Mouse (Mus musculus): ENCODE results near the gene Ndrg3. TPM values are rescaled to one million over a fixed set of nuclear protein-coding genes. Genes with fewer than 3 reads are reported as not detected.

Ndrg3 gene
- polyA plus RNA-seq, 1 experiment from 2014 or later: 41.9 TPM

GRCm38 (mm10) chr2:157007234-157007596, 15.4 kb upstream of the Ndrg3 start:
- Histone ChIP-seq H3K4me2 (ENCODE audit: low read depth, low read length) (peak overlapping the region; percentile 93), H3K9ac (ENCODE audit: low read length) (peak overlapping the region; percentile 88), H3K9me3 (replicated peaks; ENCODE audit: control insufficient read depth, low read length) (no peaks in the 10 kb centered on the region), H3K4me3 (replicated peaks; ENCODE audit: low read length) (peak overlapping the region; percentile 80), H3K36me3 (ENCODE audit: control insufficient read depth, insufficient read depth, low read length) (no peaks in the 10 kb centered on the region; the same call in 1 of the 2 replicates), H3K27me3 (ENCODE audit: control insufficient read depth, insufficient read depth, low read length) (no peaks in the 10 kb centered on the region), H3K4me1 (ENCODE audit: control insufficient read depth, insufficient read depth, low read length) (peaks cover 16% of the 10 kb centered on the region), H3K27ac (ENCODE audit: low read length) (peak overlapping the region; percentile 88)
- peak; percentile 30; the same call in 1 of the 2 replicates for ATAC-seq (ENCODE audit: insufficient read depth, low FRiP score)
- 26% methylated on average over 5 of the region's 5 CpGs for WGBS

- peaks cover 16% of the 10 kb centered on the region for H3K4me1 ChIP-seq (ENCODE audit: control insufficient read depth, insufficient read depth, low read length)
- peak; percentile 85 for ATAC-seq (ENCODE audit: insufficient read depth, low FRiP score)
- WGBS: under 1% methylated on average over 56 of the region's 56 CpGs
These were observed 14.8 kb upstream of the Ndrg3 start, which contains the start of gene Dsn1 for GRCm38 (mm10) chr2:157006511-157007233. Gene Dsn1, minus strand, starts transcription at chr2:157007154.

GRCm38 (mm10) chr2:157002321-157002720, 10.5 kb upstream of the Ndrg3 start:
- Histone ChIP-seq H3K27me3 (ENCODE audit: control insufficient read depth, insufficient read depth, low read length) (no peaks in the 10 kb centered on the region), H3K36me3 (ENCODE audit: control insufficient read depth, insufficient read depth, low read length) (no peaks in the 10 kb centered on the region; the same call in 1 of the 2 replicates), H3K9ac (ENCODE audit: low read length) (no peak overlapping the region), H3K4me3 (replicated peaks; ENCODE audit: low read length) (no peak overlapping the region), H3K9me3 (replicated peaks; ENCODE audit: control insufficient read depth, low read length) (no peaks in the 10 kb centered on the region), H3K4me1 (ENCODE audit: control insufficient read depth, insufficient read depth, low read length) (peaks cover 12% of the 10 kb centered on the region), H3K27ac (ENCODE audit: low read length) (no peak overlapping the region), H3K4me2 (ENCODE audit: low read depth, low read length) (no peak overlapping the region)
- ATAC-seq (ENCODE audit: insufficient read depth, low FRiP score): no peak
- WGBS: 87% methylated on average over 4 of the region's 4 CpGs

More at GRCm38 (mm10) chr2:157006511-157007233, 14.8 kb upstream of the Ndrg3 start, which contains the start of gene Dsn1:
- Histone ChIP-seq H3K4me2 (ENCODE audit: low read depth, low read length) (peak within 1 kb of the TSS; percentile 93), H3K9me3 (replicated peaks; ENCODE audit: control insufficient read depth, low read length) (no peaks in the 10 kb centered on the region), H3K9ac (ENCODE audit: low read length) (peak within 1 kb of the TSS; percentile 88), H3K27me3 (ENCODE audit: control insufficient read depth, insufficient read depth, low read length) (no peaks in the 10 kb centered on the region), H3K36me3 (ENCODE audit: control insufficient read depth, insufficient read depth, low read length) (no peaks in the 10 kb centered on the region; the same call in 1 of the 2 replicates), H3K27ac (ENCODE audit: low read length) (peak within 1 kb of the TSS; percentile 88), H3K4me3 (replicated peaks; ENCODE audit: low read length) (peak within 1 kb of the TSS; percentile 80)

GRCm38 (mm10) chr2:156998263-156998662, 6.4 kb upstream of the Ndrg3 start:
- H3K36me3 ChIP-seq (ENCODE audit: control insufficient read depth, insufficient read depth, low read length): no peaks in the 10 kb centered on the region
- H3K9me3 ChIP-seq (replicated peaks; ENCODE audit: control insufficient read depth, low read length): no peaks in the 10 kb centered on the region
- WGBS: 84% methylated on average over 5 of the region's 5 CpGs
- H3K4me2 ChIP-seq (ENCODE audit: low read depth, low read length): no peak overlapping the region
- H3K27ac ChIP-seq (ENCODE audit: low read length): no peak overlapping the region
- H3K4me3 ChIP-seq (replicated peaks; ENCODE audit: low read length): no peak overlapping the region
- H3K9ac ChIP-seq (ENCODE audit: low read length): no peak overlapping the region
- ATAC-seq (ENCODE audit: insufficient read depth, low FRiP score): no peak
- H3K27me3 ChIP-seq (ENCODE audit: control insufficient read depth, insufficient read depth, low read length): no peaks in the 10 kb centered on the region
- H3K4me1 ChIP-seq (ENCODE audit: control insufficient read depth, insufficient read depth, low read length): no peaks in the 10 kb centered on the region

- no peak overlapping the region for H3K4me3 ChIP-seq (replicated peaks; ENCODE audit: low read length)
- no peaks in the 10 kb centered on the region for H3K27me3 ChIP-seq (ENCODE audit: control insufficient read depth, insufficient read depth, low read length)
- H3K9me3 ChIP-seq (replicated peaks; ENCODE audit: control insufficient read depth, low read length): no peaks in the 10 kb centered on the region
- 51% methylated on average over 6 of the region's 6 CpGs for WGBS
- H3K36me3 ChIP-seq (ENCODE audit: control insufficient read depth, insufficient read depth, low read length): no peaks in the 10 kb centered on the region
- no peak overlapping the region for H3K9ac ChIP-seq (ENCODE audit: low read length)
- no peaks in the 10 kb centered on the region for H3K4me1 ChIP-seq (ENCODE audit: control insufficient read depth, insufficient read depth, low read length)
- no peak overlapping the region for H3K27ac ChIP-seq (ENCODE audit: low read length)
- ATAC-seq (ENCODE audit: insufficient read depth, low FRiP score): no peak
- no peak overlapping the region for H3K4me2 ChIP-seq (ENCODE audit: low read depth, low read length)
These were observed 4.7 kb upstream of the Ndrg3 start for GRCm38 (mm10) chr2:156996576-156996975.

- Histone ChIP-seq H3K4me1 (ENCODE audit: control insufficient read depth, insufficient read depth, low read length) (peaks cover 19% of the 10 kb centered on the region), H3K9ac (ENCODE audit: low read length) (peak overlapping the region; percentile 89), H3K36me3 (ENCODE audit: control insufficient read depth, insufficient read depth, low read length) (no peaks in the 10 kb centered on the region), H3K27me3 (ENCODE audit: control insufficient read depth, insufficient read depth, low read length) (no peaks in the 10 kb centered on the region), H3K9me3 (replicated peaks; ENCODE audit: control insufficient read depth, low read length) (no peaks in the 10 kb centered on the region), H3K4me2 (ENCODE audit: low read depth, low read length) (peak overlapping the region; percentile 99), H3K4me3 (replicated peaks; ENCODE audit: low read length) (peak overlapping the region; percentile 80), H3K27ac (ENCODE audit: low read length) (no peak overlapping the region)
- WGBS: 6% methylated on average over 16 of the region's 16 CpGs
- no peak for ATAC-seq (ENCODE audit: insufficient read depth, low FRiP score)
These were observed 977 bp downstream of the Ndrg3 start for GRCm38 (mm10) chr2:156990727-156991431.

- Histone ChIP-seq H3K9ac (ENCODE audit: low read length) (no peak overlapping the region), H3K27me3 (ENCODE audit: control insufficient read depth, insufficient read depth, low read length) (no peaks in the 10 kb centered on the region)
- 52% methylated on average over 3 of the region's 3 CpGs for WGBS
These were observed 4.5 kb downstream of the Ndrg3 start for GRCm38 (mm10) chr2:156987316-156987715.

GRCm38 (mm10) chr2:156982864-156983263, 9.0 kb downstream of the Ndrg3 start:
- no peak for ATAC-seq (ENCODE audit: insufficient read depth, low FRiP score)
- no peak overlapping the region for H3K4me3 ChIP-seq (replicated peaks; ENCODE audit: low read length)
- H3K4me2 ChIP-seq (ENCODE audit: low read depth, low read length): no peak overlapping the region
- no peak overlapping the region for H3K27ac ChIP-seq (ENCODE audit: low read length)
- no peak overlapping the region for H3K9ac ChIP-seq (ENCODE audit: low read length)
- H3K36me3 ChIP-seq (ENCODE audit: control insufficient read depth, insufficient read depth, low read length): no peaks in the 10 kb centered on the region
- 68% methylated on average over 2 of the region's 2 CpGs for WGBS
- H3K9me3 ChIP-seq (replicated peaks; ENCODE audit: control insufficient read depth, low read length): no peaks in the 10 kb centered on the region
- no peaks in the 10 kb centered on the region for H3K27me3 ChIP-seq (ENCODE audit: control insufficient read depth, insufficient read depth, low read length)
- H3K4me1 ChIP-seq (ENCODE audit: control insufficient read depth, insufficient read depth, low read length): peaks cover 13% of the 10 kb centered on the region; the same call in 1 of the 2 replicates

More at GRCm38 (mm10) chr2:156987316-156987715, 4.5 kb downstream of the Ndrg3 start:
- Histone ChIP-seq H3K27ac (ENCODE audit: low read length) (no peak overlapping the region), H3K36me3 (ENCODE audit: control insufficient read depth, insufficient read depth, low read length) (no peaks in the 10 kb centered on the region), H3K4me1 (ENCODE audit: control insufficient read depth, insufficient read depth, low read length) (peaks cover 26% of the 10 kb centered on the region), H3K4me3 (replicated peaks; ENCODE audit: low read length) (no peak overlapping the region), H3K4me2 (ENCODE audit: low read depth, low read length) (no peak overlapping the region), H3K9me3 (replicated peaks; ENCODE audit: control insufficient read depth, low read length) (no peaks in the 10 kb centered on the region)
- ATAC-seq (ENCODE audit: insufficient read depth, low FRiP score): no peak

GRCm38 (mm10) chr2:156981291-156981690, 10.6 kb downstream of the Ndrg3 start:
- Histone ChIP-seq H3K36me3 (ENCODE audit: control insufficient read depth, insufficient read depth, low read length) (no peaks in the 10 kb centered on the region), H3K4me3 (replicated peaks; ENCODE audit: low read length) (no peak overlapping the region), H3K4me2 (ENCODE audit: low read depth, low read length) (no peak overlapping the region), H3K27me3 (ENCODE audit: control insufficient read depth, insufficient read depth, low read length) (no peaks in the 10 kb centered on the region), H3K27ac (ENCODE audit: low read length) (no peak overlapping the region), H3K9ac (ENCODE audit: low read length) (no peak overlapping the region), H3K9me3 (replicated peaks; ENCODE audit: control insufficient read depth, low read length) (no peaks in the 10 kb centered on the region), H3K4me1 (ENCODE audit: control insufficient read depth, insufficient read depth, low read length) (peaks cover 11% of the 10 kb centered on the region; the same call in 1 of the 2 replicates)
- WGBS: 82% methylated on average over 4 of the region's 4 CpGs
- ATAC-seq (ENCODE audit: insufficient read depth, low FRiP score): no peak

Measured in stomach, embryonic 16.5 days (tissue).